Mouse (Mus musculus): ENCODE data around the gene Mslnl. TPM values are rescaled to one million over a fixed set of nuclear protein-coding genes. Genes with fewer than 3 reads are reported as not detected.

The Mslnl gene
- total and polyA plus RNA-seq, 2 experiments from 2014 or later = not detected

GRCm38 (mm10) chr17:25791843-25792527 lies 56.1 kb downstream of the Mslnl start:
- H3K4me3 ChIP-seq (ENCODE audit: low read depth, low read length) = peak overlapping the region; percentile 84
- 0 out of 2 replicates have a peak, but pooled peaks cover 6% of the 10 kb centered on the region for H3K27me3 ChIP-seq (ENCODE audit: insufficient read depth, low read length)
- TF ChIP-seq CTCF (IDR thresholded peaks at IDR 0.05) = no peak
- peak overlapping the region; percentile 79 for H3K9ac ChIP-seq (replicated peaks; ENCODE audit: low read length, poor library complexity, severe bottlenecking)
- no peaks in the 10 kb centered on the region for H3K9me3 ChIP-seq (ENCODE audit: low read length)
- under 1% methylated on average over 44 of the region's 45 CpGs for WGBS
- H3K27ac ChIP-seq (ENCODE audit: low read depth, low read length) = peak overlapping the region; percentile 90
- peaks cover 16% of the 10 kb centered on the region; the same call in 1 of the 2 replicates for H3K4me1 ChIP-seq (ENCODE audit: insufficient read depth, low read length)
- ATAC-seq (ENCODE audit: low FRiP score) (peak; percentile 78), DNase-seq (ENCODE audit: low spot score) (peak; percentile 86)
- H3K4me2 ChIP-seq (ENCODE audit: low read depth, low read length, poor library complexity, severe bottlenecking) = peak overlapping the region; percentile 87
- peaks cover 15% of the 10 kb centered on the region; the same call in 1 of the 2 replicates for H3K36me3 ChIP-seq (ENCODE audit: insufficient read depth, low read length)

GRCm38 (mm10) chr17:25792615-25793014 lies 56.8 kb downstream of the Mslnl start, which contains the start of gene Fam173a:
Fam173a (minus strand) TSS chr17:25792901.
- H3K27ac ChIP-seq (ENCODE audit: low read depth, low read length) = peak within 1 kb of the TSS; percentile 90
- peak within 1 kb of the TSS; percentile 84 for H3K4me3 ChIP-seq (ENCODE audit: low read depth, low read length)
- no peaks in the 10 kb centered on the region for H3K9me3 ChIP-seq (ENCODE audit: low read length)
- peak within 1 kb of the TSS; percentile 87 for H3K4me2 ChIP-seq (ENCODE audit: low read depth, low read length, poor library complexity, severe bottlenecking)
- peaks cover 10% of the 10 kb centered on the region; the same call in 1 of the 2 replicates for H3K36me3 ChIP-seq (ENCODE audit: insufficient read depth, low read length)
- peaks cover 11% of the 10 kb centered on the region; the same call in 1 of the 2 replicates for H3K27me3 ChIP-seq (ENCODE audit: insufficient read depth, low read length)
- DNase-seq (ENCODE audit: low spot score) (peak; percentile 81), ATAC-seq (ENCODE audit: low FRiP score) (peak; percentile 67)
- H3K4me1 ChIP-seq (ENCODE audit: insufficient read depth, low read length) = peaks cover 16% of the 10 kb centered on the region; the same call in 1 of the 2 replicates
- peak within 1 kb of the TSS; percentile 79 for H3K9ac ChIP-seq (replicated peaks; ENCODE audit: low read length, poor library complexity, severe bottlenecking)
- under 1% methylated on average over 14 of the region's 14 CpGs for WGBS
- TF ChIP-seq CTCF (IDR thresholded peaks at IDR 0.05) = no peak

GRCm38 (mm10) chr17:25794197-25794596 lies 58.4 kb downstream of the Mslnl start:
- Histone ChIP-seq H3K27me3 (ENCODE audit: insufficient read depth, low read length) (peaks cover 11% of the 10 kb centered on the region; the same call in 1 of the 2 replicates), H3K4me2 (ENCODE audit: low read depth, low read length, poor library complexity, severe bottlenecking) (peak overlapping the region; percentile 79; the same call in 1 of the 2 replicates), H3K4me3 (ENCODE audit: low read depth, low read length) (no peak overlapping the region), H3K4me1 (ENCODE audit: insufficient read depth, low read length) (peaks cover 16% of the 10 kb centered on the region; the same call in 1 of the 2 replicates), H3K9ac (replicated peaks; ENCODE audit: low read length, poor library complexity, severe bottlenecking) (no peak overlapping the region), H3K9me3 (ENCODE audit: low read length) (no peaks in the 10 kb centered on the region), H3K36me3 (ENCODE audit: insufficient read depth, low read length) (0 out of 2 replicates have a peak, but pooled peaks cover 6% of the 10 kb centered on the region), H3K27ac (ENCODE audit: low read depth, low read length) (no peak overlapping the region)
- TF ChIP-seq CTCF (IDR thresholded peaks at IDR 0.05) = no peak
- WGBS = 17% methylated on average over 13 of the region's 13 CpGs
- DNase-seq (ENCODE audit: low spot score) (peak; percentile 52), ATAC-seq (ENCODE audit: low FRiP score) (no peak)

GRCm38 (mm10) chr17:25794998-25795397 lies 59.2 kb downstream of the Mslnl start:
- Histone ChIP-seq H3K4me3 (ENCODE audit: low read depth, low read length) (no peak overlapping the region), H3K9ac (replicated peaks; ENCODE audit: low read length, poor library complexity, severe bottlenecking) (no peak overlapping the region), H3K9me3 (ENCODE audit: low read length) (no peaks in the 10 kb centered on the region), H3K4me2 (ENCODE audit: low read depth, low read length, poor library complexity, severe bottlenecking) (peak overlapping the region; percentile 79), H3K27ac (ENCODE audit: low read depth, low read length) (peak overlapping the region; percentile 65), H3K36me3 (ENCODE audit: insufficient read depth, low read length) (no peaks in the 10 kb centered on the region), H3K27me3 (ENCODE audit: insufficient read depth, low read length) (peaks cover 11% of the 10 kb centered on the region; the same call in 1 of the 2 replicates), H3K4me1 (ENCODE audit: insufficient read depth, low read length) (peaks cover 16% of the 10 kb centered on the region; the same call in 1 of the 2 replicates)
- no peak for ATAC-seq (ENCODE audit: low FRiP score)
- no peak for TF ChIP-seq CTCF (IDR thresholded peaks at IDR 0.05)
- WGBS = 42% methylated on average over 17 of the region's 17 CpGs
- DNase-seq (ENCODE audit: low spot score) = no peak

- peaks cover 11% of the 10 kb centered on the region; the same call in 1 of the 2 replicates for H3K27me3 ChIP-seq (ENCODE audit: insufficient read depth, low read length)
- peak within 1 kb of the TSS; percentile 65 for H3K27ac ChIP-seq (ENCODE audit: low read depth, low read length)
- H3K4me2 ChIP-seq (ENCODE audit: low read depth, low read length, poor library complexity, severe bottlenecking) = peak within 1 kb of the TSS; percentile 79
- DNase-seq (ENCODE audit: low spot score) = peak; percentile 80
- ATAC-seq (ENCODE audit: low FRiP score) = peak; percentile 31
- H3K36me3 ChIP-seq (ENCODE audit: insufficient read depth, low read length) = no peaks in the 10 kb centered on the region
- peak within 1 kb of the TSS; percentile 51 for H3K4me3 ChIP-seq (ENCODE audit: low read depth, low read length)
- TF ChIP-seq CTCF (IDR thresholded peaks at IDR 0.05) = no peak
- 9% methylated on average over 6 of the region's 6 CpGs for WGBS
- H3K9ac ChIP-seq (replicated peaks; ENCODE audit: low read length, poor library complexity, severe bottlenecking) = 0 out of 2 replicates have a peak within 1 kb of the TSS, but pooled peaks have one; percentile 29
- peaks cover 13% of the 10 kb centered on the region; the same call in 1 of the 2 replicates for H3K4me1 ChIP-seq (ENCODE audit: insufficient read depth, low read length)
- H3K9me3 ChIP-seq (ENCODE audit: low read length) = no peaks in the 10 kb centered on the region
These were observed 59.8 kb downstream of the Mslnl start, which contains the start of gene AC134908.4 for GRCm38 (mm10) chr17:25795609-25796092. AC134908.4 (minus strand) TSS chr17:25795659.
